Mouse (Mus musculus) liver, embryonic 14.5 days (tissue): ENCODE data around the gene Arnt2. TPM values are rescaled to one million over a fixed set of nuclear protein-coding genes. Genes with fewer than 3 reads are reported as not detected.

Source experiments
- ATAC-seq: fragments of 200-750 bp; cut with Nextera tagmentation; 2 replicates; pipeline ENCODE4 v1.8.0; 2017; ENCODE audit warnings: moderate number of reproducible peaks, mild to moderate bottlenecking, moderate library complexity; ENCODE audit not compliant: insufficient read depth
- DNase-seq, 3 experiments: peaks; one replicate each; pipeline ENCODE4 v3.0.0-alpha.2; 2012 to 2013; ENCODE audit warnings: low read depth in 3 of 3, low spot score in 3 of 3
- H3K27ac ChIP-seq: fragments of 300-500 bp; sonication (generic); 2 replicates; pipeline ENCODE4 v1.5.1; 2014; ENCODE audit warnings: moderate library complexity, mild to moderate bottlenecking, control low read depth, inconsistent platforms
- H3K27me3 ChIP-seq: fragments of 300-500 bp; sonication (generic); 2 replicates; pipeline ENCODE4 v1.6.1; 2014; ENCODE audit warnings: mild to moderate bottlenecking, low read length, moderate library complexity; ENCODE audit not compliant: control insufficient read depth, insufficient read depth
- H3K36me3 ChIP-seq: fragments of 300-500 bp; sonication (generic); replicated peaks from 2 replicates; pipeline ENCODE4 v1.6.1; 2014; ENCODE audit warnings: low read depth; ENCODE audit not compliant: control insufficient read depth, insufficient read depth
- H3K4me1 ChIP-seq, 2 experiments: fragments of 200-500 bp in 1 of 2; fragments of 300-500 bp in 1 of 2; sonication (generic) in 1 of 2; replicated peaks; 2 replicates each; pipeline ENCODE4 v1.6.1; 2012 to 2014; ENCODE audit warnings: antibody characterized with exemption in 1 of 2, inconsistent platforms in 1 of 2, low read length in 1 of 2; ENCODE audit not compliant: control insufficient read depth in 2 of 2, insufficient read depth in 2 of 2
- H3K4me2 ChIP-seq: fragments of 300-500 bp; sonication (generic); 2 replicates; pipeline ENCODE4 v1.6.1; 2014; ENCODE audit warnings: low read depth, mild to moderate bottlenecking, control low read depth, moderate library complexity
- H3K4me3 ChIP-seq, 2 experiments: fragments of 200-500 bp in 1 of 2; fragments of 300-500 bp in 1 of 2; sonication (generic) in 1 of 2; 2 replicates each; pipeline ENCODE4 v1.5.1; 2012 to 2014; ENCODE audit warnings: low read depth in 2 of 2, low read length in 2 of 2, mild to moderate bottlenecking in 2 of 2, control low read depth in 1 of 2, inconsistent platforms in 1 of 2, moderate library complexity in 1 of 2; ENCODE audit not compliant: insufficient read depth in 1 of 2
- H3K9ac ChIP-seq: fragments of 300-500 bp; sonication (generic); replicated peaks from 2 replicates; pipeline ENCODE4 v1.6.1; 2014; ENCODE audit warnings: mild to moderate bottlenecking, control low read depth, moderate library complexity
- H3K9me3 ChIP-seq: fragments of 300-500 bp; sonication (generic); 2 replicates; pipeline ENCODE4 v1.6.1; 2016; ENCODE audit warnings: low read length, mixed read lengths; ENCODE audit not compliant: control insufficient read depth
- CTCF ChIP-seq: IDR thresholded peaks from 2 replicates; pipeline ENCODE4 v1.5.1; 2016; ENCODE audit warnings: antibody characterized with exemption, low read depth, control low read depth
- EP300 ChIP-seq: IDR thresholded peaks from 2 replicates; pipeline ENCODE4 v1.6.1; 2016; ENCODE audit warnings: antibody characterized with exemption, low read depth
- WGBS: fragments of 180-500 bp; shearing (Covaris S2); extraction: QIAGEN DNeasy Blood & Tissue Kit; methylation state at CpG from one replicate; pipeline ENCODE4 v1.1.7; 2014; ENCODE audit not compliant: insufficient replicate concordance; 5-methylcytosine and 5-hydroxymethylcytosine counted together
- polyA plus RNA-seq, 2 experiments: library from polyadenylated mRNA; depleted of rRNA in 1 of 2; stranded (reverse) in 1 of 2; unstranded in 1 of 2; fragments of >200 nt; fragmentation: Nextera tagmentation in 1 of 2; extraction: Ambion mirVana in 1 of 2; gene quantifications; 2 replicates each; pipeline versions ENCODE4 v1.2.1 to v1.2.3; 2012 to 2014

Arnt2 gene
- polyA plus RNA-seq, 2 experiments, result 0.16 to 0.39 TPM

DNA sequence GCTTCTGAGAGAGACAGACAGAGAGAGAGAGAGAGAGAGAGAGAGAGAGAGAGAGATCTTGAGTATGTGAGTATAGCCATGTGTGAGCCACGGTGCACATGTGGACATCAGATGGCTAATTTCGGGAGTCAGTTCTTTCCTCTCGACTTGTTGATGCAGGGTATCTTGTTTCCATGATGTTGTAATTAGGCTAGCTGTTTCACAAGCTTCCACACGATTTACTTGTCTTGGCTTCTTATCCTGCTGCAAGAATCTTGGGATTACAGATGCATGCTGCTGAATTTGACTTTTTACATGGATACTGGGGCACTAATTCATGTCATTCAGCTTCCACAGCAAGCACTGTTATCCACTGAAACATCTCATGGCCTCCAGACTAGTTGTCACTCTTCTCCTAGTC is 178.6 kb downstream of the Arnt2 start:
- DNase-seq (no peak), ATAC-seq (no peak)
- Histone ChIP-seq H3K27me3 (no peaks in the 10 kb centered on the region), H3K4me1 (no peaks in the 10 kb centered on the region), H3K27ac (no peak overlapping the region), H3K4me3 (no peak overlapping the region), H3K9me3 (no peaks in the 10 kb centered on the region), H3K9ac (no peak overlapping the region), H3K4me2 (no peak overlapping the region), H3K36me3 (no peaks in the 10 kb centered on the region)
- WGBS, result 51% methylated on average over 4 of the region's 4 CpGs
- TF ChIP-seq CTCF (no peak), EP300 (no peak)

DNA sequence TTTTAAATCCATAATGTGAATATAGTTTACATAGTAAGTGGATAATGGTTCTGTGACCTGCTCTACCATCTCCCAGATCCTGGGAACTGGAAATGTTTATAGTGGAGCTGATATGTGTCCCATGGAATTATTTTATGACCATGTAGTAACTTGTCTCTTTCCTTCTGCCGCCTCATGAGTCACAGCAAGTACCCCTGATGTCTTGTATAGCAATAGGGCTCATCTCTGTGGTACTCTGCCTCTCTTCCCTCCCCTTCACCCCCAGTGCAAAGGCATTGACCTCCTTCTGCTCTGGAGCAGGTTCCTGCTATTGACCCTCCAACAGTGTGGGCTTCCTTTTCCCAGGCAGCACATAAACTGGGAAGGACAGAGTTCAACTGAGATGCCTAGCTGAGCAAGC is 182.3 kb downstream of the Arnt2 start:
- DNase-seq, result no peak
- Histone ChIP-seq H3K9me3 (no peaks in the 10 kb centered on the region), H3K4me3 (no peak overlapping the region), H3K27ac (no peak overlapping the region), H3K27me3 (no peaks in the 10 kb centered on the region), H3K4me2 (no peak overlapping the region), H3K9ac (no peak overlapping the region), H3K36me3 (no peaks in the 10 kb centered on the region), H3K4me1 (no peaks in the 10 kb centered on the region)
- 40% methylated on average over 1 of the region's 1 CpGs for WGBS
- ATAC-seq, result no peak
- TF ChIP-seq CTCF (no peak), EP300 (no peak)

DNA sequence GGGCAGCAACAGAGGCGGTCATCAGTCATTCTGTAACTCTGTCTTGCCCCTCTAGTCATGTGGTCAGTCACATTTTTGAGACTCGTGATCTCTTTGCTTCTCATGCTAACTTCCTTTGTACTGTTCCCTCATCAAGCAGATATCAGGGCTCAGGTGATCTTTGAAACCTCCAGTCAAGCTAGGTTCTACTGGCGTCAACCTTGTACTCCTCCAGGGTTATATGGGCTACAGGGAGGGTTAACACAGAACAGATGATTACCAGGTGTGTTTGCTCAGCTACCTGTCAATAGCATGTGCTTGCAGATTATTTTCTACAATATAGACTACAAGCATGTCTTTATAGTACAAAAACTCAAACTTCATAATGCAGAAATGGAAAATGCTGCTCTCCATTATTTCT is 183.1 kb downstream of the Arnt2 start:
- H3K4me2 ChIP-seq, result no peak overlapping the region
- H3K27me3 ChIP-seq, result no peaks in the 10 kb centered on the region
- no peak overlapping the region for H3K4me3 ChIP-seq
- WGBS, result 53% methylated on average over 3 of the region's 3 CpGs
- no peak overlapping the region for H3K27ac ChIP-seq
- no peaks in the 10 kb centered on the region for H3K9me3 ChIP-seq
- TF ChIP-seq CTCF, result no peak
- TF ChIP-seq EP300, result no peak
- H3K4me1 ChIP-seq, result no peaks in the 10 kb centered on the region
- DNase-seq (no peak), ATAC-seq (no peak)
- H3K9ac ChIP-seq, result no peak overlapping the region
- no peaks in the 10 kb centered on the region for H3K36me3 ChIP-seq

DNA sequence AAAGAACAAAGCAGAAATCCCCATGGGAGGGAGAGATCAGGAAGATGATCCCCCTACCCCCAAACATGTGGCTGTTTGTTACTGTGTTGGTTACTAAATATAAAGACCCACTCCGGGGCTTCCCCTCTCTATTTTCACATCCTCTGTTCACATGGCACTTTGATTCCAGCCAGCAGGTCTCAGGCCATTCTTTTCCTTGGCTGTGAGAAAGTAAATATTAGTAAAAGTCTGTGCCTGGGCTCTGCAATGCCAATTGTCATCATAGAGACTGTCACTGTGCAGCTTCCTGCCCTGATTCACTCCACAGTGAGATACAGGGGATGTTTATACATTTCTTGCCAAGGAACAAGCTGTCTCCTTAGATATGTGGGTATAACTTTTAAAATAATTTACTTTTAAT is 197.9 kb downstream of the Arnt2 start:
- no peak overlapping the region for H3K4me2 ChIP-seq
- ATAC-seq, result no peak
- no peaks in the 10 kb centered on the region for H3K27me3 ChIP-seq
- H3K36me3 ChIP-seq, result no peaks in the 10 kb centered on the region
- WGBS, result 12% methylated on average over 1 of the region's 1 CpGs
- no peak overlapping the region for H3K27ac ChIP-seq
- no peak for DNase-seq
- no peak overlapping the region for H3K9ac ChIP-seq
- TF ChIP-seq CTCF, result no peak
- no peak for TF ChIP-seq EP300
- H3K9me3 ChIP-seq, result no peaks in the 10 kb centered on the region
- peaks cover 0 to 3% of the 10 kb centered on the region in 2 experiments; a peak in 2 of 4 replicates for H3K4me1 ChIP-seq
- H3K4me3 ChIP-seq, result no peak overlapping the region

DNA sequence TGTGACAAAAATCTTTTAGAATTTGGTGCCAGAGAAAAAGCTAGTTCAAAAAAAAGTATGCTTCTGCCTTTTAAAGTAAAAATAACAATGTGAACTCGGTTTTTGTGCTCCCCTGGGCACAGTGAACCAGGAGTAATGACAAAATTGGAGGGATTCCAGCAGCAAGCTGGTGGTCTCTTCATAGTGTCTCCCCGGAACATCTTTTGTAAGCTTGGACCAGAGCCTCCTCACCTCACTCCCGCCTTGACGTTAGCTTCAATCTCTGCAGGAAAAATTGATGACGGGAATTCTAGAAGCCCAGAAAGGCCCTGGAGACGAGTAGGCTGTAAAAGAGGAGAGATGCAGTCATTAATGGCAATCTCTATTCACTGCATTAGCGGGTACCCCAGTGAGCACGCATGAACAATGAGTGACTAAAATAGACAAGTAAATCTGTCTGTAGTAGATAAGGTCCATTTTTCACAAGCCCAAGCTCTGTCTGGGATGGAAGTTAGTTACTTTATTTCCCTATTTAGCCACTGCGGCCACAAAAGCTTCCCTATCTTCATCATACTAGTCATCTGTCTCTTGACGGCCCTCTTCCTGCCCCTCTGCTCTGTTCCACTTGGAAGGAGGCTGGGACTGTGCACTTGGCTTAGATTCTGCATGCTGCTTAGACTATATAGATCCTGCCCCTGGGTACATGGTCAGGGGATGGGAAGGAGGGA is 199.2 kb downstream of the Arnt2 start:
- peaks cover 0 to 3% of the 10 kb centered on the region in 2 experiments; a peak in 2 of 4 replicates for H3K4me1 ChIP-seq
- no peaks in the 10 kb centered on the region for H3K27me3 ChIP-seq
- no peak overlapping the region for H3K4me3 ChIP-seq
- DNase-seq (no peak), ATAC-seq (no peak)
- 17% methylated on average over 10 of the region's 10 CpGs for WGBS
- H3K9me3 ChIP-seq, result no peaks in the 10 kb centered on the region
- no peak overlapping the region for H3K9ac ChIP-seq
- H3K4me2 ChIP-seq, result no peak overlapping the region
- TF ChIP-seq CTCF (no peak), EP300 (no peak)
- no peak overlapping the region for H3K27ac ChIP-seq
- no peaks in the 10 kb centered on the region for H3K36me3 ChIP-seq
